Mouse (Mus musculus) embryonic stem cell, embryonic (primary cell): ENCODE measurements at regions not wholly inside any gene's neighbourhood (a gene's known extent, or its start where the extent isn't known, plus 50 kb on each side); places are given as distances from the start of the nearest gene placed in this dataset.

Source experiments
- CTCF ChIA-PET, 4 experiments: fragments of 300-600 bp in 2 of 4; fragments of 350-600 bp in 2 of 4; sonication (Branson Sonifier 250); formaldehyde crosslinking; loops; one replicate each; lab custom pipeline; 2022; ENCODE audit warnings: inconsistent platforms in 2 of 4; lab: Charles Lee
- POLR2A ChIA-PET, 4 experiments: fragments of 300-600 bp in 2 of 4; fragments of 350-600 bp in 2 of 4; sonication (Branson Sonifier 250); formaldehyde crosslinking; loops; one replicate each; lab custom pipeline; 2022; ENCODE audit warnings: antibody characterized with exemption in 4 of 4, inconsistent platforms in 1 of 4; lab: Charles Lee

DNA sequence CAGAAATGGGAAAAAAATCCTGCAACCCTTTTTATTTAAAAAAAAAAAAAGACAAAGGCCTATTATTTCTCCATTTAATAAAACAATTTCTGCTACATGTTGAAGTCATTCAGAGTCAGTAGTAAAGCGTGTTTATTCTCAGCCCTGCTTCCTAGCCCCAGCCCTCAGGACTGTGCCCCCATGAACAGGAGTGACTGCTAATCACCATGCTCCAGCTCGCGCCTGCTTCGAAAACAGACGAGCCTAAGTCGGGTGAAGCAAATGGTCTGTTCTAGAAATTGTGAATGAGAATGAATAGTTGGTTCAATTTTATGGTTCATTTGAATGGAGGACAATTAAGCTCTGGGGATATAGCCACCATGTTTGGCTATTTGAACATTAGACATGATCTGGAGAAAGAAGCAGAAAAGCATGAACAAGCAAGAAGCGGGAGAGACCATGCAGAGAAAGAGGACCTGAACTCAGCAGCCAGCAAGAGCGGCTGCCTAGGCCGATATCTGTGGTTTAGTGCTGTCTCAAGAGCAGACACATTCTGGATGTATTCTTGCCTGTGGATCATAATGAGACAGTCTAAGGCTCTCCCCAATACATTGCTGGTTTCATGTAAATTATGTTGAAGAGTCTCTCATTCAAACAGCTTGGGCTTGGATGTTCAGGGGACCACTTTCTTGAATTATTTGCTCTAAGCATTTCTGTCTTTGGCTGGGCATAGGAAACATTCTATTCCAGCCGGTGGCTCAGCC lies 146.1 kb upstream of the Kif2a start:
- CTCF ChIA-PET, result no interaction called here
- POLR2A ChIA-PET, result no interaction called here

DNA sequence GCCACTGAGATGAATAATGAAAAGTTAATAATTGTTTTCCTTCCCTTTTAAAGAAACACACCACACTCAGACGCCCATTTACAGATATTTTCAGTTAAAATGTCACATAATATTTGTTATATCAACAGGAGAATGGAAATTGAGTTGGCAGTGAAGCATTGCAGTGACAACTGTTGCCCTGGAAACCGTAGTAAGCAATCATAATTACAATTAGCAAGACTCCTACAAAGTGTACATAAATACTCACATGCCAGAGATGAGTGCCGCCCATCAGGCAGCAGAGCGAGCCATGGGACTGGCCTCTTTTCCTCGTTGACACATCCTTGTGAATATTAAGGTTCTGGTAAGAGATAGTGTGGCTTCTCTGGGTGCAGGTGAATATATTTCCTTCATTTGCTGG lies 129.6 kb upstream of the Kif2a start:
- ChIA-PET POLR2A (no interaction called here), CTCF (no interaction called here)

DNA sequence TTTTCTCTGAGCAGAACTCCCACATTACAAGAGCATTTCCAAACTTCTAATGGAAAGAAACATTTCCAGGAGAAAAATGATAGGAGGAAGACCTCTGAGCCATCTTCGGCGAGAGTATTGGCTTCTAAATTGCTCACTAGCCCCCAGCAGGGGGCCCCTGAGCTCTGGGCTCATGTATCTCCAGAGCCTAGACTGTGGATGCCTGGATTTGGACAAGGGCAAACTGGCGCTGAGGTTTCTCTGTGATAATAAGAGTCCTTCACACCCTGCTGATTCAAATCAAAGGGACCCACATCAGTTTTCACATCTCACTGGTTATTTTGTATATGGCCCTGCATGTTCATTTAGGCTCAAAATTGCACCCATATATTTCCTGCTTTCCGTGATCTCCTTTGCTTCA lies 119.3 kb upstream of the Kif2a start:
- ChIA-PET POLR2A (interaction anchor here in 1 of 4 experiments (0.7 kb wide), 1 partner anchor 9 kb away, joined by 4 read pairs; no protein-coding TSS in a partner anchor), CTCF (no interaction called here)

- CTCF ChIA-PET, result no interaction called here
- POLR2A ChIA-PET, result no interaction called here
Observed at GRCm38 (mm10) chr13:107134125-107134524, 112.2 kb upstream of the Kif2a start.

GRCm38 (mm10) chr13:107126636-107127035 lies 104.7 kb upstream of the Kif2a start:
- POLR2A ChIA-PET, result no interaction called here

DNA sequence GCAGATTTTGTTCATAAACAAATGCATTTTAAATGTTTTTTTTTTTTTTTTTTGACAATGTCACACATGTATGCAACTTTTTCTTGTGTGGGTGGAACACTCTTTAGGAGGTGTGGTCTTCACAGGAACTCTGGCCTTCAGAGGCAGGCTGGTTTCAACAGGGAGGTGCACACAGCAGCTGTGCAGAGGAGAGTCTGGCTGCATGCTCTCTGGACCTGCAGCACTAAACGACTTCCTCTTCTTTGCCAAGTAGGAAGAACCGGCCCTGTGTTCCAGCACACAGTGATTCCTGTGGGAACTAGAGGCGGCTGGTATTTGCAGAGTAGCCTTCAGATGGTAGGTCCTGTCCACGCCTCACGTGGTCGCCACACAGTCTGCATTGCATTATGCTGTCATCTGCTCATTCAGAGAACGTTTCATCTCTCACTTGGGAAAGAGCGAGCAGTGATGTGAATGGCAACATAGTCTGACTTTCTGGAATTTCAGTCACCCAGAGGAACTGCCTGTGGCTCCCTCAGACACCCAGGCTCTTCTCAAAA lies 102.3 kb upstream of the Kif2a start:
- POLR2A ChIA-PET, result no interaction called here

More at GRCm38 (mm10) chr13:107126636-107127035, 104.7 kb upstream of the Kif2a start:
- CTCF ChIA-PET, result no interaction called here

DNA sequence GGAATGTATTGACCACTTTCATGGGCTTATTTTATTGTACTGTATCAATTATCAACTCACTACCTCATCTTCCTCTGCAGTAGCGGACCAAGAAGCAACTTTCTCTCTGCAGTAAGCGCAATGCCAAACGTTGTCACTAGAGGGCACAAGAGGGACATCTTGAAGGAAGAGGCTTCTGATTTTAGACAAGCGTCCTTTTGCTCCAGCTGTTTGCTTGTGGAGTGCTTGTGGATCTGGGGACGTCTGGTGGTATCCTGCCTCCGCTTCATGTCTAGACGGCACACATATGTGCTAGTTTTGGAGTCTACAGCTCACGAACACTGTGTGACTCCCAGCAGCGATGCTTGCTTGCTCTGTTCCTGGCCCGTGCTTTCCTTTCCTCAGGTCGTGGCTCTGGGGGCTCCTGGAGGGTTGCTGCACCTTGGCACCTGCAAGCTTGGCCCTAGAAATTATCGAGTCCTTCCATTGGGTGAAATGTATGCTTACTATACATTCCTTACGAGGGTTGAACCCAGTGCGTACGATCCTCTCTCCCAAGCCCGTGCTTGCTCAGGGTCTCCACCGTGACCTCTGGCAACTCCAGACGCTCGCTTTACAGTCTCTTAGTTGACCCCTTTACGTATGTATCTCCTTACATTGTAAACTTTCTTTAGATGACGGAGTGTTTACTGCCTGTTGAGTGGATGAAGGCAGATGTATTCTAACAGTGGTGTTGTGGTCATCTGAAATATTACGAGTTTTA lies 92.2 kb upstream of the Kif2a start:
- ChIA-PET CTCF (interaction anchor here in 3 of 4 experiments (0.6 to 0.9 kb wide), 6 partner anchors 8 to 715 kb away, joined by 3 to 6 read pairs (median 4); no protein-coding TSS in a partner anchor), POLR2A (no interaction called here)

More for the DNA sequence above, 102.3 kb upstream of the Kif2a start:
- CTCF ChIA-PET, result no interaction called here

DNA sequence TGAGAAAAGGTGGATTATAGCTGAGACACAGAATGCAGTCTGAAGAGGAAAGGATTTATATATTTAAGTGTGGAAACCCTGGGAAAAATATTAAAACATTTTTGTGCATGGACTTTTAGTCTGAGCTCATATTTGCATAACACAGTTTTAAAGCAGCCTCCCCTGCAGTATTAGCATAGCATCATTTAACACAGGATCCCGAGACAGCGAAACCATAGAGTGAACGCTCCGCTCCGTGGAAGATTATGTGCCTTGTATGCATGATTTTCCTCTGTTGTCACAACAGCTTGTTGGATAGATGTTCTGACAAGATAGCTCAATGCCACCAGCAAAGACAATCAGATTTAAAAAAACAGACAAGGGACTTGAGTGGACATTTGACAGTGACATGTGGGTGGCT lies 86.1 kb upstream of the Kif2a start:
- CTCF ChIA-PET, result no interaction called here
- POLR2A ChIA-PET, result no interaction called here

- ChIA-PET POLR2A (no interaction called here), CTCF (no interaction called here)
Observed at GRCm38 (mm10) chr13:107107572-107107971, 85.6 kb upstream of the Kif2a start.

- ChIA-PET POLR2A (no interaction called here), CTCF (no interaction called here)
Observed at GRCm38 (mm10) chr13:107105510-107105909, 83.6 kb upstream of the Kif2a start.

GRCm38 (mm10) chr13:107101598-107101997 lies 79.7 kb upstream of the Kif2a start:
- ChIA-PET POLR2A (interaction anchor here in 2 of 4 experiments (0.6 to 1.6 kb wide), 3 partner anchors 16 to 144 kb away, joined by 3 to 5 read pairs (median 4); no protein-coding TSS in a partner anchor), CTCF (interaction anchor here (0.5 to 1.4 kb wide), 24 partner anchors 10 to 1022 kb away, joined by 3 to 10 read pairs (median 3); no protein-coding TSS in a partner anchor)

DNA sequence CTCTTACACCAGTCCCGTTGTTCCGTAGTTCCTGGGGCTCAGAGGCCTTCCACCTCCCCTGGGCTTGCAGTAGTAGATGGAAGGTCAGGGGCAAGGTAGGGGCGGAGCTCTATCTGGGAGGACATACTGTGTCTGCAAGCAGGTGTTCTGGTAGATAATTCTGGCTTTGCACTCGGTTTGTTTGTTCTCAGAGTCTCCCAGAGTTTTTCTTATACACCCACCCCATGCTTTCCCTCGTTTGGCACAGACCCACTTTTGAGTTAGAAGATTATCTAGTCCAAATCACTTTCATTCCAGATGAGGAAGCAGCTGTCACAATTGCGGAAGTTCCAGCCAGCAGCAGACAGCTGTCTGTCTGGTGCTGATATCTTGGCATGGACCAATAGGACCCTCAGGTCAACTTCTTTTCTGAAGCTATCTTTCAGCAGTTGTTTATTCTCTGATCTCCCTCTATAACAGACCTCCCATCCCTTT lies 79.0 kb upstream of the Kif2a start:
- ChIA-PET CTCF (interaction anchor here in 3 of 4 experiments (0.6 to 2.4 kb wide), 8 partner anchors 9 to 297 kb away, joined by 3 to 7 read pairs (median 3); no protein-coding TSS in a partner anchor), POLR2A (interaction anchor here in 1 of 4 experiments (0.6 to 1.6 kb wide), 5 partner anchors 13 to 143 kb away, joined by 3 to 5 read pairs (median 3); no protein-coding TSS in a partner anchor)

GRCm38 (mm10) chr13:107100116-107100515 lies 78.2 kb upstream of the Kif2a start:
- ChIA-PET CTCF (interaction anchor here in 1 of 4 experiments (0.6 to 2.4 kb wide), 5 partner anchors 9 to 125 kb away, joined by 3 to 7 read pairs (median 3); no protein-coding TSS in a partner anchor), POLR2A (interaction anchor here in 1 of 4 experiments (0.6 to 1.4 kb wide), 5 partner anchors 12 to 183 kb away, joined by 3 to 5 read pairs (median 3); no protein-coding TSS in a partner anchor)

- ChIA-PET POLR2A (interaction anchor here in 1 of 4 experiments (1.1 kb wide), 1 partner anchor 11 kb away, joined by 3 read pairs; no protein-coding TSS in a partner anchor), CTCF (no interaction called here)
Observed at GRCm38 (mm10) chr13:107097005-107097404, 75.1 kb upstream of the Kif2a start.

GRCm38 (mm10) chr13:107094976-107095716 lies 73.2 kb upstream of the Kif2a start:
- ChIA-PET POLR2A (no interaction called here), CTCF (no interaction called here)

DNA sequence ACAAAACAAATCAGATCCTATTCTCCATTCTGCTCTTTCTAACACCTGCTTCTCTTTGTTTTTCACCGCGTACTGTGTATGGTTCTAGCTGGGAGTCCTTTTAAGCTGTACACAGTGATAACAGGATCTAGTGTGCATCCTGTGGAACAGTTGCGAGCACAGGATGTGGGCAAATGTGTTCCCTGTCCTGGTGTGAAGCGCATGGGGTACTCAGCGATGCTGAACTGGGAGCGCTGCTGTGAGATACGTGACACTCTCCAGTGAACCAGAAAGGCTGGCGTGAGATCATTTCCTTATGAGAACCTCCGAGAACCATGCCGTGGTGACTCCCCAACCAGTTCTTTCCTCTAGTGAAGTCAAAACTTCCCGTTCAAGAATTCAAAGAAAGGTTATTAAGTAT lies 72.6 kb upstream of the Kif2a start:
- POLR2A ChIA-PET, result no interaction called here
- CTCF ChIA-PET, result no interaction called here

- CTCF ChIA-PET, result no interaction called here
- POLR2A ChIA-PET, result no interaction called here
Observed at GRCm38 (mm10) chr13:107093683-107094082, 71.8 kb upstream of the Kif2a start.

- CTCF ChIA-PET, result interaction anchor here in 2 of 4 experiments (1.5 to 1.8 kb wide), 2 partner anchors 13 to 14 kb away, joined by 3 to 5 read pairs; no protein-coding TSS in a partner anchor
- POLR2A ChIA-PET, result interaction anchor here in 1 of 4 experiments (2.0 kb wide), 1 partner anchor 12 kb away, joined by 5 read pairs; no protein-coding TSS in a partner anchor
Observed at GRCm38 (mm10) chr13:107088198-107088597, 66.3 kb upstream of the Kif2a start.
